20 mouse cellular contexts compared by ENCODE assay signal in genomic region chr14:121347134-121347533, GRCm38 (mm10). TPM values are rescaled to one million over a fixed set of nuclear protein-coding genes. Genes with fewer than 3 reads are reported as not detected.
DNase-seq lines count a peak whose midpoint lies in the region; TF ChIP-seq lines count a peak whose summit lies in the region.
"Had no signal": no experiment of that assay in that cellular context is flagged by ENCODE, and none has a peak within 500 bp of the region (broad histone marks: within the 10 kb centered on the region; RNA-seq: fewer than 3 reads in every experiment).

No protein-coding gene starts in this region.

- peaks cover 13% of the 10 kb centered on the region for H3K79me2 ChIP-seq in heart, adult 2 months (replicated peaks; ENCODE audit: control insufficient read depth, insufficient read depth, low read length)

- peak; percentile 57 for DNase-seq in adrenal gland, postnatal 10 days
- no peak for DNase-seq in adrenal gland, adult 18-20 months (ENCODE audit: low spot score in 2 of 2)
- DNase-seq in heart, adult 2 months: peak in 1 of 2 experiments; percentile 57
- DNase-seq in heart, postnatal 25 days (ENCODE audit: low spot score): no peak
- peak; percentile 38 for DNase-seq in kidney, adult 2 months
- no peak for DNase-seq in kidney, adult 9 months
- DNase-seq in testis, postnatal 10 days (ENCODE audit: low spot score): peak; percentile 39
- DNase-seq in testis, postnatal 14 days (ENCODE audit: low spot score): no peak
- DNase-seq: cerebellum, adult 9-10 months; gastrocnemius, postnatal 10 days; layer of hippocampus, adult 9-11 months; retina, postnatal 1 day; thymus, adult 2 months; thymus, postnatal 4 days had no signal

- WGBS in heart, adult 2 months: 58% methylated on average over 10 of the region's 10 CpGs
- 64% methylated on average over 10 of the region's 10 CpGs for WGBS in kidney, adult 2 months

- no peaks in the 10 kb centered on the region for H3K27me3 ChIP-seq in heart, adult 2 months (ENCODE audit: control insufficient read depth, insufficient read depth, low read length)
- no peaks in the 10 kb centered on the region for H3K27me3 ChIP-seq in kidney, adult 2 months (replicated peaks; ENCODE audit: control insufficient read depth, insufficient read depth, low read length)
- H3K27me3 ChIP-seq: forebrain, embryonic 13.5 days; hindbrain, embryonic 12.5 days; limb, embryonic 13.5 days; liver, embryonic 15.5 days; midbrain, embryonic 15.5 days; neural tube, embryonic 12.5 days had no signal

- H3K36me3 ChIP-seq in heart, adult 2 months (ENCODE audit: control insufficient read depth, insufficient read depth, low read length): peaks cover 10% of the 10 kb centered on the region
- no peaks in the 10 kb centered on the region for H3K36me3 ChIP-seq in kidney, adult 2 months (ENCODE audit: control insufficient read depth, insufficient read depth, low read length)
- H3K36me3 ChIP-seq: hindbrain, embryonic 12.5 days; limb, embryonic 13.5 days; liver, embryonic 15.5 days; midbrain, embryonic 15.5 days; neural tube, embryonic 12.5 days had no signal

- peak; percentile 36; the same call in 1 of the 2 replicates for TF ChIP-seq EP300 in heart, adult 2 months (IDR thresholded peaks at IDR 0.05; ENCODE audit: insufficient read depth, low read depth, low read length)

- H3K27ac ChIP-seq in heart, adult 2 months: peak overlapping the region; percentile 31; the same call in 1 of the 2 replicates
- H3K27ac ChIP-seq in kidney, adult 2 months (ENCODE audit: insufficient read depth, low read depth, low read length): peak overlapping the region; percentile 46; the same call in 1 of the 2 replicates
- H3K27ac ChIP-seq: forebrain, embryonic 13.5 days; hindbrain, embryonic 12.5 days; limb, embryonic 13.5 days; midbrain, embryonic 15.5 days; neural tube, embryonic 12.5 days had no signal

- no peak overlapping the region for H3K9ac ChIP-seq in heart, adult 2 months (ENCODE audit: low read depth, low read length)
- H3K9ac ChIP-seq: forebrain, embryonic 13.5 days; hindbrain, embryonic 12.5 days; limb, embryonic 13.5 days; liver, embryonic 15.5 days; midbrain, embryonic 15.5 days; neural tube, embryonic 12.5 days had no signal

- no peak for TF ChIP-seq POLR2A in heart, adult 2 months (IDR thresholded peaks at IDR 0.05; ENCODE audit: insufficient read depth, low read depth, low read length)
- no peak for TF ChIP-seq POLR2A in kidney, adult 2 months (IDR thresholded peaks at IDR 0.05; ENCODE audit: low read depth, low read length)

- no peak overlapping the region for H3K4me3 ChIP-seq in heart, adult 2 months
- H3K4me3 ChIP-seq in kidney, adult 2 months (ENCODE audit: insufficient read depth, low read depth, low read length): no peak overlapping the region
- H3K4me3 ChIP-seq: forebrain, embryonic 13.5 days; hindbrain, embryonic 12.5 days; limb, embryonic 13.5 days; liver, embryonic 15.5 days; midbrain, embryonic 15.5 days; neural tube, embryonic 12.5 days had no signal

- H3K4me1 ChIP-seq in heart, adult 2 months (ENCODE audit: control insufficient read depth, insufficient read depth, low read length): peaks cover 47% of the 10 kb centered on the region
- H3K4me1 ChIP-seq in kidney, adult 2 months (ENCODE audit: control insufficient read depth, insufficient read depth, low read length): peaks cover 34% of the 10 kb centered on the region

- intact Hi-C loops in heart, adult 2 months (cut with DNase I): no loop called here
- intact Hi-C loops in heart, postnatal 25 days (cut with DNase I): no loop called here

- TF ChIP-seq CTCF in heart, adult 2 months (IDR thresholded peaks at IDR 0.05): no peak
- TF ChIP-seq CTCF in kidney, adult 2 months (conservative IDR thresholded peaks at IDR 0.05; ENCODE audit: insufficient read depth, insufficient read length, low read depth, low read length): no peak

RNA-seq across cellular contexts. Expression of gene Stk24, which starts 32.7 kb away (rescaled TPM):
- total RNA-seq in adrenal gland, postnatal 10 days (2021): 10 to 100 TPM; 82.8 to 91.1 TPM
- total RNA-seq in adrenal gland, adult 18-20 months (2021): 100 to 1,000 TPM in 1 of 2 experiments, 10 to 100 TPM in 1; 82.2 to 121 TPM
- total RNA-seq in heart, adult 2 months (2021): 10 to 100 TPM; 70.2 to 75.6 TPM
- polyA plus RNA-seq in heart, adult 2 months (2012; rRNA removed): 21.4 and 38.8 TPM in 2 replicates
- total RNA-seq in heart, postnatal 25 days (2021): 10 to 100 TPM; 67.1 to 78.4 TPM
- polyA plus RNA-seq in kidney, adult 2 months (2012; rRNA removed): 27.1 and 30.3 TPM in 2 replicates

Comparison
In these comparisons a context has a peak if more than half of its experiments do, and no peak if none do; other contexts are left out.
1. DNase-seq: peak in adrenal gland, postnatal 10 days (single experiment), kidney, adult 2 months (single experiment) and testis, postnatal 10 days (single experiment); none in adrenal gland, adult 18-20 months (0 of 2), heart, postnatal 25 days (single experiment), kidney, adult 9 months (single experiment) and testis, postnatal 14 days (single experiment).